Mouse (Mus musculus) intestine, embryonic 14.5 days (tissue): ENCODE data around the gene Oxnad1. TPM values are rescaled to one million over a fixed set of nuclear protein-coding genes. Genes with fewer than 3 reads are reported as not detected.

ENCODE experiments used
- ATAC-seq: fragments of 200-750 bp; cut with Nextera tagmentation; replicated peaks from 2 replicates; pipeline ENCODE4 v1.8.0; 2017; ENCODE audit warnings: low read depth, moderate number of reproducible peaks, moderate TSS enrichment, moderate library complexity; ENCODE audit not compliant: low FRiP score, low TSS enrichment
- DNase-seq: peaks from one replicate; pipeline ENCODE4 v3.0.0-alpha.2; 2018; ENCODE audit warnings: low spot score
- H3K27ac ChIP-seq: fragments of 300-500 bp; sonication (generic); 2 replicates; pipeline ENCODE4 v1.5.1; 2014; ENCODE audit warnings: low read depth, mild to moderate bottlenecking, control low read depth
- H3K27me3 ChIP-seq: fragments of 300-500 bp; sonication (generic); replicated peaks from 2 replicates; pipeline ENCODE4 v1.6.1; 2014; ENCODE audit warnings: low read length, control low read depth; ENCODE audit not compliant: control insufficient read depth, insufficient read depth
- H3K36me3 ChIP-seq: fragments of 300-500 bp; sonication (generic); 2 replicates; pipeline ENCODE4 v1.6.1; 2014; ENCODE audit warnings: low read length, control low read depth; ENCODE audit not compliant: control insufficient read depth, insufficient read depth
- H3K4me1 ChIP-seq: fragments of 300-500 bp; sonication (generic); replicated peaks from 2 replicates; pipeline ENCODE4 v1.6.1; 2014; ENCODE audit warnings: low read length, control low read depth, mixed read lengths; ENCODE audit not compliant: control insufficient read depth, insufficient read depth
- H3K4me2 ChIP-seq: fragments of 300-500 bp; sonication (generic); 2 replicates; pipeline ENCODE4 v1.6.1; 2014; ENCODE audit warnings: low read length
- H3K4me3 ChIP-seq: fragments of 300-500 bp; sonication (generic); 2 replicates; pipeline ENCODE4 v1.5.1; 2014; ENCODE audit warnings: low read depth, low read length, control low read depth, mixed read lengths
- H3K9ac ChIP-seq: fragments of 300-500 bp; sonication (generic); 2 replicates; pipeline ENCODE4 v1.6.1; 2014; ENCODE audit warnings: mild to moderate bottlenecking, low read length
- H3K9me3 ChIP-seq: fragments of 300-500 bp; sonication (generic); 2 replicates; pipeline ENCODE4 v1.6.1; 2016; ENCODE audit warnings: low read length, control low read depth; ENCODE audit not compliant: control insufficient read depth
- WGBS: fragments of 180-500 bp; shearing (Covaris S2); extraction: QIAGEN DNeasy Blood & Tissue Kit; methylation state at CpG from one replicate; pipeline ENCODE4 v1.1.7; 2014; 5-methylcytosine and 5-hydroxymethylcytosine counted together
- polyA plus RNA-seq: library from polyadenylated mRNA; unstranded; fragments of >200 nt; fragmentation: Nextera tagmentation; extraction: Ambion mirVana; gene quantifications from 2 replicates; pipeline ENCODE4 v1.2.1, GENCODE M21; 2014

Oxnad1 gene
- polyA plus RNA-seq, 1 experiment from 2014 or later: 23.6 TPM

- Histone ChIP-seq H3K27me3 (no peaks in the 10 kb centered on the region), H3K36me3 (no peaks in the 10 kb centered on the region), H3K4me1 (no peaks in the 10 kb centered on the region), H3K4me3 (no peak overlapping the region), H3K9ac (no peak overlapping the region), H3K27ac (no peak overlapping the region), H3K9me3 (peaks cover 3% of the 10 kb centered on the region; the same call in 1 of the 2 replicates), H3K4me2 (no peak overlapping the region)
- ATAC-seq: no peak
- DNase-seq: no peak
Observed at GRCm38 (mm10) chr14:32144734-32145133, 59.6 kb downstream of the Oxnad1 start.

DNA sequence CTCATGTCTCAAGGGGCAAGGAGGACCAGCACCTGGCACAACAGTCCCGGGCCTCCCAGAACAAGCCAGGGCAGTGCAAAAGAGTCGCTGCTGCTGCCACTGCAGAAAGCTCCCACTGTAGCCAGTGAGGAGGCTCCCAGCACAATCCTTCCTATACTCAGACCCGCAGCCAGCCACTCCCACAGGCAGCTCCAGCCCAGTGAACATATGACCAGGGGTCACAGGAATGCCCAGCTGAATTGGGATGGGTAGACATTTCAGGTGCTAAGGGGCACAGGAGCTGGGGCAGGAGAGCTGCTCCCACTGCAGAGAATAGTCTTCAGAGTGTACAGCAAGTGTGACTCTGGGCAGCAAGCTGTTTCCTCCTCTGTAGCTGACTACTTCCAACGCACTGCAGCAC, 60.2 kb downstream of the Oxnad1 start:
- 61% methylated on average over 4 of the region's 4 CpGs for WGBS
- Histone ChIP-seq H3K9me3 (peaks cover 3% of the 10 kb centered on the region; the same call in 1 of the 2 replicates), H3K4me3 (no peak overlapping the region), H3K27ac (no peak overlapping the region), H3K4me2 (no peak overlapping the region), H3K27me3 (no peaks in the 10 kb centered on the region), H3K9ac (no peak overlapping the region), H3K4me1 (no peaks in the 10 kb centered on the region), H3K36me3 (no peaks in the 10 kb centered on the region)
- DNase-seq (no peak), ATAC-seq (no peak)

DNA sequence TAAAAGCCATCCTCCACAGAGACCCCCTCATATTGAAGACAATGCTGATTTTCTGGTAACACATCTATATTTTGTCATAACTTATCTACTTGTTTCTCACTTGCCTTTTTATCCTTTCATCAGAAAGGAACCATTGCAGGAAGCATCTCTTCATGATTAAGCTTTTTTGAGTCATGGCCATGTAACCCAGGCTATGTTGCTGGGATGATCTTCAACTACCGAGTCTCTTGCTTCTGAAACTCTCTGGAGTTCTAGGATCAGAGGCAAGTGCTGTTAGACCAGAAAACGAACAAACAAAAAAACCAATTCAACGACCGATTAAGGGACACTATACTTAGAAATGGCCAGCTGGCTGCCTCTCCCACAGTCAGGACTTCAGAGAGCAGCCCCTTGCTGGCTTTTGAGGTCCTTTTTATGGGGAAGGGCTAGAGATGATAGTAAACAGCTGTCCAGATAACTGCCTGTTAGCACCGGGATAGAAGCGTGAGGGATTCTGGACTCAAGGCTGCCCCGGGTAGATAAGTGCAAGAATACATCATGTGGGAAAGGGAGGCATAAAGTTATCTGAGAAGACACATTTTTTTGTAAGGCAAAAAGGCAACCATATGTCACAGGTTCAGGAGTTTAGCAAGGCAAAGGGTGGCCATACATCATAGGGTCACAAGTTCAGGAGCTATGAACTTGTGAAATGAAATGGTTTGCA, 60.8 kb downstream of the Oxnad1 start:
- 63% methylated on average over 7 of the region's 7 CpGs for WGBS
- no peaks in the 10 kb centered on the region for H3K4me1 ChIP-seq
- H3K4me3 ChIP-seq: no peak overlapping the region
- H3K9ac ChIP-seq: no peak overlapping the region
- H3K9me3 ChIP-seq: peaks cover 3% of the 10 kb centered on the region; the same call in 1 of the 2 replicates
- ATAC-seq (no peak), DNase-seq (no peak)
- H3K4me2 ChIP-seq: no peak overlapping the region
- H3K27ac ChIP-seq: no peak overlapping the region
- H3K27me3 ChIP-seq: no peaks in the 10 kb centered on the region
- no peaks in the 10 kb centered on the region for H3K36me3 ChIP-seq

DNA sequence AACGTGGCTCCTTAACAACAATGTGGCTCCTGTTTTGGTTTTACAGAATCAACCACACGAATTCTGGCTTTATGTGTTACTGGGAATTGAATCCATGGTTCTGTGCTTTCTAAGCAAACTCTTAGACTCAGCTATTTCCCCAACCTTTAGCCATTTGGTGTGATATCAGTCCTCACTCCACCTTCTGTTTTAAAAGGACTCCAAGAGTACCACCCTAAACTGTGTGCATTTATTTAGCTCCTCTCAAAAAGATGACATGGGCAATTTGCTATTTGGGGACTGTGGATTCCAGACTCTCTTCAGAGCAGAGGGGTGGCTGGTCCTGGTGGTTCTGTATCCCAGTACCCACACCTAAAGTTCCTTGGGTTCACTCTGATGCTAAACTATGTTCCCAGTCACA, 61.4 kb downstream of the Oxnad1 start:
- Histone ChIP-seq H3K4me3 (no peak overlapping the region), H3K27ac (no peak overlapping the region), H3K4me1 (no peaks in the 10 kb centered on the region), H3K36me3 (no peaks in the 10 kb centered on the region), H3K9me3 (peaks cover 3% of the 10 kb centered on the region; the same call in 1 of the 2 replicates), H3K9ac (no peak overlapping the region), H3K4me2 (no peak overlapping the region), H3K27me3 (no peaks in the 10 kb centered on the region)
- no peak for DNase-seq
- ATAC-seq: no peak
- WGBS: 69% methylated on average over 2 of the region's 2 CpGs

GRCm38 (mm10) chr14:32150872-32151271, 65.7 kb downstream of the Oxnad1 start:
- ATAC-seq (no peak), DNase-seq (no peak)
- H3K27ac ChIP-seq: no peak overlapping the region
- no peak overlapping the region for H3K4me3 ChIP-seq
- no peak overlapping the region for H3K4me2 ChIP-seq
- no peak overlapping the region for H3K9ac ChIP-seq
- no peaks in the 10 kb centered on the region for H3K36me3 ChIP-seq
- peaks cover 3% of the 10 kb centered on the region; the same call in 1 of the 2 replicates for H3K9me3 ChIP-seq
- WGBS: 90% methylated on average over 2 of the region's 2 CpGs
- H3K27me3 ChIP-seq: no peaks in the 10 kb centered on the region
- no peaks in the 10 kb centered on the region for H3K4me1 ChIP-seq

- ATAC-seq (no peak), DNase-seq (no peak)
- 90% methylated on average over 18 of the region's 18 CpGs for WGBS
- Histone ChIP-seq H3K9me3 (peaks cover 3% of the 10 kb centered on the region; the same call in 1 of the 2 replicates), H3K9ac (no peak overlapping the region), H3K27me3 (no peaks in the 10 kb centered on the region), H3K4me2 (no peak overlapping the region), H3K27ac (no peak overlapping the region), H3K36me3 (no peaks in the 10 kb centered on the region), H3K4me1 (no peaks in the 10 kb centered on the region), H3K4me3 (no peak overlapping the region)
Observed at GRCm38 (mm10) chr14:32152243-32152965, 67.2 kb downstream of the Oxnad1 start.

Other genes starting within 250 kb of the Oxnad1 start
- gene Galnt15, start 56.4 kb upstream of the Oxnad1 start, polyA plus RNA-seq: 0.04 TPM in 2 replicates
- 112 and 114 TPM in 2 replicates for gene Dph3, start 355 bp downstream of the Oxnad1 start, polyA plus RNA-seq
- gene Msmb, start 56.6 kb downstream of the Oxnad1 start, polyA plus RNA-seq: not detected in 2 replicates
- 125 TPM in 2 replicates for gene Ncoa4, start 74.5 kb downstream of the Oxnad1 start, polyA plus RNA-seq
- 333 and 354 TPM in 2 replicates for gene Timm23, start 116.5 kb downstream of the Oxnad1 start, polyA plus RNA-seq
- 43.8 and 45.5 TPM in 2 replicates for gene Parg, start 116.6 kb downstream of the Oxnad1 start, polyA plus RNA-seq
- gene Ogdhl, start 236.6 kb downstream of the Oxnad1 start, polyA plus RNA-seq: 17.8 and 19.9 TPM in 2 replicates